Comparison of ENCODE assay signal across 9 mouse cellular contexts in the genomic region with DNA sequence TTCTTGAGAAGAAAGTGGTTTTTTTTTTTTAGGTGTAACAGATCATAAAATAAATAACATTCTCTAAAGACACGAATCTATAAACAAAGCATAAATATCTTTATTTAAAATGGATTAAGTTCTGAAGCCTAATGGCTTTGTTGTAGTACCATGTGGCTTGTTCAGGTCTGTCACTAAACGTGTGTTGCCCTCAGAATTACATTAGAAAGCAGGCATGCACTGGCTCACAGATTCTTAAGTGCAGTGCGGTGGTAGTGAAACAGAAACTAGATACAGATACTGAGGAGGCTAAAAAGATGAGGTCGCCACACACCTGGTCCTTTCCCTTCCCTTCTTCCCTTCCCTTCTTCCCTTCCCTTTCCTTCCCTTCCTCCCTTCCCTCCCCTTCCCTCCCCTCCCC.
DNase-seq lines count a peak whose midpoint lies in the region; ATAC-seq and TF ChIP-seq lines count a peak whose summit lies in the region.
"Had no signal": no experiment of that assay in that cellular context is flagged by ENCODE, and none has a peak within 500 bp of the region (broad histone marks: within the 10 kb centered on the region; RNA-seq: fewer than 3 reads in every experiment).

No protein-coding gene starts in this region.

- peaks cover 78% of the 10 kb centered on the region for H3K4me1 ChIP-seq in erythroblast, embryonic 14.5 days (ENCODE audit: control insufficient read depth)
- peaks cover 19% of the 10 kb centered on the region for H3K4me1 ChIP-seq in spleen, adult 2 months (ENCODE audit: control insufficient read depth, insufficient read depth, insufficient read length)
- H3K4me1 ChIP-seq in intestine, postnatal 0 days (replicated peaks; ENCODE audit: control insufficient read depth, insufficient read depth, low read length): peaks cover 4% of the 10 kb centered on the region; the same call in 1 of the 2 replicates
- peaks cover 11% of the 10 kb centered on the region for H3K4me1 ChIP-seq in stomach, postnatal 0 days (replicated peaks; ENCODE audit: control insufficient read depth, insufficient read depth)

- no peak for TF ChIP-seq EP300 in stomach, postnatal 0 days (optimal IDR thresholded peaks at IDR 0.05)

- H3K36me3 ChIP-seq in erythroblast, embryonic 14.5 days (ENCODE audit: control insufficient read depth): no peaks in the 10 kb centered on the region
- H3K36me3 ChIP-seq in spleen, adult 2 months (ENCODE audit: control insufficient read depth, insufficient read depth, low read length): no peaks in the 10 kb centered on the region
- H3K36me3 ChIP-seq in intestine, postnatal 0 days (ENCODE audit: control insufficient read depth, insufficient read depth): 0 out of 2 replicates have a peak, but pooled peaks cover 6% of the 10 kb centered on the region
- H3K36me3 ChIP-seq in stomach, postnatal 0 days (ENCODE audit: control insufficient read depth, insufficient read depth, low read length): no peaks in the 10 kb centered on the region
- H3K36me3 ChIP-seq: neural tube, embryonic 15.5 days had no signal

- H3K4me3 ChIP-seq in erythroblast, embryonic 14.5 days (replicated peaks): peak overlapping the region; percentile 56
- H3K4me3 ChIP-seq in spleen, adult 2 months (ENCODE audit: extremely low read depth, insufficient read depth, insufficient read length): 0 out of 2 replicates have a peak overlapping the region, but pooled peaks have one; percentile 1
- H3K4me3 ChIP-seq in intestine, postnatal 0 days (ENCODE audit: low read depth, low read length): no peak overlapping the region
- no peak overlapping the region for H3K4me3 ChIP-seq in stomach, postnatal 0 days (ENCODE audit: low read depth, low read length)

- H3K9me3 ChIP-seq in erythroblast, embryonic 14.5 days (ENCODE audit: control insufficient read depth, low read length): no peaks in the 10 kb centered on the region
- no peaks in the 10 kb centered on the region for H3K9me3 ChIP-seq in intestine, postnatal 0 days (ENCODE audit: control insufficient read depth)
- H3K9me3 ChIP-seq in stomach, postnatal 0 days (ENCODE audit: control insufficient read depth, low read length): no peaks in the 10 kb centered on the region
- H3K9me3 ChIP-seq: neural tube, embryonic 15.5 days had no signal

- H3K27me3 ChIP-seq in erythroblast, embryonic 14.5 days (ENCODE audit: control insufficient read depth): no peaks in the 10 kb centered on the region
- no peaks in the 10 kb centered on the region for H3K27me3 ChIP-seq in spleen, adult 2 months (ENCODE audit: control insufficient read depth, insufficient read depth, low read length)
- no peaks in the 10 kb centered on the region for H3K27me3 ChIP-seq in intestine, postnatal 0 days (replicated peaks; ENCODE audit: control insufficient read depth, insufficient read depth, low read length)
- no peaks in the 10 kb centered on the region for H3K27me3 ChIP-seq in stomach, postnatal 0 days (ENCODE audit: control insufficient read depth, insufficient read depth, low read length)
- H3K27me3 ChIP-seq: neural tube, embryonic 15.5 days had no signal

- no peak for TF ChIP-seq CTCF in spleen, adult 2 months (IDR thresholded peaks at IDR 0.05; ENCODE audit: extremely low read depth, insufficient read depth, insufficient read length, insufficient replicate concordance)
- no peak for TF ChIP-seq CTCF in intestine, postnatal 0 days (IDR thresholded peaks at IDR 0.05; ENCODE audit: low read depth)
- TF ChIP-seq CTCF in stomach, postnatal 0 days (IDR thresholded peaks at IDR 0.05; ENCODE audit: low read depth): no peak

- WGBS in spleen, adult 2 months: 16% methylated on average over 4 of the region's 4 CpGs
- WGBS in intestine, postnatal 0 days: 20% methylated on average over 4 of the region's 4 CpGs
- WGBS in stomach, postnatal 0 days: 27% methylated on average over 4 of the region's 4 CpGs

- H3K9ac ChIP-seq in intestine, postnatal 0 days (ENCODE audit: low read depth, low read length): no peak overlapping the region
- no peak overlapping the region for H3K9ac ChIP-seq in stomach, postnatal 0 days (ENCODE audit: low read length)

- ATAC-seq in erythroblast, adult 5-6 weeks (replicated peaks; ENCODE audit: low FRiP score, poor library complexity, severe bottlenecking): no peak
- no peak for ATAC-seq in intestine, postnatal 0 days
- no peak for ATAC-seq in stomach, postnatal 0 days (ENCODE audit: low FRiP score, low TSS enrichment)

- 0 out of 2 replicates have a peak overlapping the region, but pooled peaks have one; percentile 21 for H3K4me2 ChIP-seq in intestine, postnatal 0 days (replicated peaks; ENCODE audit: low read depth)
- H3K4me2 ChIP-seq in stomach, postnatal 0 days (replicated peaks; ENCODE audit: low read depth): no peak overlapping the region

- TF ChIP-seq POLR2A in spleen, adult 2 months (IDR thresholded peaks at IDR 0.05; ENCODE audit: low read depth, low read length): no peak

- H3K27ac ChIP-seq in spleen, adult 2 months (ENCODE audit: insufficient read depth, low read length): no peak overlapping the region; the same call in 1 of the 2 replicates
- 0 out of 2 replicates have a peak overlapping the region, but pooled peaks have one; percentile 21 for H3K27ac ChIP-seq in intestine, postnatal 0 days (ENCODE audit: low read depth, low read length)
- H3K27ac ChIP-seq in stomach, postnatal 0 days (replicated peaks): peak overlapping the region; percentile 63

- no peak for DNase-seq in spleen, adult 2 months (ENCODE audit: low read depth in 1 of 2, low spot score in 2 of 2)
- no peak for DNase-seq in spleen, postnatal 4 days (ENCODE audit: low spot score in 2 of 2)
- no peak for DNase-seq in stomach, postnatal 0 days (ENCODE audit: low spot score)
- no peak for DNase-seq in cerebellum, postnatal 4 days (ENCODE audit: low spot score in 2 of 2)
- no peak for DNase-seq in c-Kit-positive CD71-positive TER-119-positive erythroid progenitor cells, embryonic 14.5 days (ENCODE audit: low spot score)

Comparison
In these comparisons a context has a peak if more than half of its experiments do, and no peak if none do; other contexts are left out.
1. H3K4me3 ChIP-seq: peak in erythroblast, embryonic 14.5 days (single experiment) and spleen, adult 2 months (single experiment); none in intestine, postnatal 0 days (single experiment) and stomach, postnatal 0 days (single experiment).